Mouse (Mus musculus): ENCODE data around the gene Hdhd3. TPM values are rescaled to one million over a fixed set of nuclear protein-coding genes. Genes with fewer than 3 reads are reported as not detected.
A peak's percentile ranks its signal among the peaks of the same experiment; 100 is the strongest.
"Not testable (repeated sequence)": the region's sequence is repeated elsewhere in the genome, so short reads cannot be mapped to it uniquely, and the experiment has no call there.

Hdhd3 gene
- polyA plus RNA-seq, 1 experiment from 2014 or later, result 13.2 TPM

DNA sequence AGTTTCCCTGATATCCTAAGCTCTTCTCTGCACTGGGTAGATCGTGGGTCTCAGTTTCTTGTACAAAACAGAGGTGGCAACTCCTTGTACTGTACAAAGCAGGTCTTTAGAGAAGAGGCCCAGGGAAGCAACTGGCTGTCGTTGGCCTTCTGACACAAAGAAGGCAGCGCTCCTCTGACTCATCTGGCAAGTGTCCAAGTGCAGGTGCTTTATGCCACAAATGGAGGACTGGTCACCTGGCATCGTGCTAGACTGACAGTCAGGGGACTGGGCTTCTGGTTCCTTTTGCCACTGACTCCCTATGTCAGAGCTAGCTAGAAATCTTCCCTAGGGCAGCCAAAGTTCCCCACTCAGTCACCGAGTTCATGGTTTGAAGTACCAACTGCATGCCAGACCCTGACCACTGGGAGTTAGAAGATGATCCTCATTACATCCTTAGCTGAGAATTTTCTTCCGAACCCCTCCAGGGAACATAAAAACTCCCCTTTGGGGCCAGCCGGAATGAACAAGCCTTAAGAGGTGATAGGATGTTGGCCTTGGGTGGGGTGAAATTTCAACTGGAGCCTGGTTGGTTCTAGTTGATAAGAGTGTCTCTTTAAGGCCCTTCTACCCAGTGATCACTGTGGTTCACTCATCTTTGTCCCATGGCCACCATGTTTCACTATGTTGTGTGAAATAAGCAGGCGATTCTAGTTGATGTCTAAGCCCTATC is 17.7 kb downstream of the Hdhd3 start:
- Histone ChIP-seq H3K36me3 (replicated peaks) (no peaks in the 10 kb centered on the region), H3K4me1 (peaks cover 15% of the 10 kb centered on the region), H3K27ac (replicated peaks) (no peak overlapping the region), H3K27me3 (replicated peaks; ENCODE audit: low read depth, poor library complexity, severe bottlenecking) (peaks cover 20% of the 10 kb centered on the region), H3K9me3 (no peaks in the 10 kb centered on the region), H3K4me3 (no peak overlapping the region)
- 88% methylated on average over 8 of the region's 8 CpGs for WGBS
- DNase-seq (ENCODE audit: low spot score), result no peak

- H3K27me3 ChIP-seq (replicated peaks; ENCODE audit: low read depth, poor library complexity, severe bottlenecking), result peaks cover 27% of the 10 kb centered on the region
- H3K4me3 ChIP-seq, result no peak overlapping the region
- no peaks in the 10 kb centered on the region for H3K9me3 ChIP-seq
- H3K27ac ChIP-seq (replicated peaks), result no peak overlapping the region
- H3K4me1 ChIP-seq, result peaks cover 20% of the 10 kb centered on the region
- 86% methylated on average over 3 of the region's 3 CpGs for WGBS
- no peaks in the 10 kb centered on the region for H3K36me3 ChIP-seq (replicated peaks)
- DNase-seq (ENCODE audit: low spot score), result no peak
Observed at GRCm38 (mm10) chr4:62484928-62485327, 18.3 kb downstream of the Hdhd3 start.

DNA sequence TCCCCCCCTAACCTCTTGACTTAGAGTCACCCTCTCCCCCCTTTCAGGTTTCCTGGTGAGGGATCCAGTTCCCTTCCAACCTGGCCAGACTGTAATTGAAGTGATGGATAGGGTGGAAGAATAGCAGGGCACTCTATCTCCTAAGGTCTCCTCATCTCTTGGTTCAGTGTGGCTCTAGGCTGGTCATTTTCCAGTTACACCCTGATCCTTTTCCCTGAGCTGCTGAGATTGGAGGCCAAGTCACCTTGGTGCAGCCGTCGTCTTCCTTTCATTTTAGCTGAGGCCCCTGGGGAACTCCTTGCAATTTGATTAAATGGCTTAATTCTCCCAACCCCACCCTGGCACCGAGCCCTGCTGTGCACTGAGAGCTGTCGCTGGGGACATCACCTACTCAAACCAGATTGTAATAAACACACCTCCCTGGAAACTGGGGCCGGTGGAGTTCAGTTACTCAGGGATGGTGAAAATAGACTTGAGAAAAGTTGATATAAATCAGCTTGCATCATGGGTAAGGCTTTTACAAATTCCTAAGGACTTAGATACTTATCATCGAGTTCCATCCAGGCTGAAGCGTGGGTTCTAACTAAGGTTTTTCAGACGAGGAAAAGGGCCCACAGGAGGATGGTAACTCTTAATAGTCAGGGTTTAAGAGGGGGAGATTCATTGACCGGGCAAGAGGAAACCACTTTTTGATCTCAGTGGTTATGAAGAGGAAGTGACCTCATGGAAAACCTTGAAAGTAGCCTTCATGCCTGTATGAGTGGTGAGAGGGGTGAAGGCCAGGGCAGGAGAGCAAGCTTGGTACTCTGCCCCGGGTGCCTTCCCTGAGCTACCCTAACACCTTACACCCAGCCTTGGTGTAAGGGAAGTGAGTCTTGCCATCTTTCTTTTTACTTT is 22.3 kb downstream of the Hdhd3 start:
- 51% methylated on average over 10 of the region's 10 CpGs for WGBS
- peaks cover 58% of the 10 kb centered on the region for H3K27me3 ChIP-seq (replicated peaks; ENCODE audit: low read depth, poor library complexity, severe bottlenecking)
- DNase-seq (ENCODE audit: low spot score), result no peak

DNA sequence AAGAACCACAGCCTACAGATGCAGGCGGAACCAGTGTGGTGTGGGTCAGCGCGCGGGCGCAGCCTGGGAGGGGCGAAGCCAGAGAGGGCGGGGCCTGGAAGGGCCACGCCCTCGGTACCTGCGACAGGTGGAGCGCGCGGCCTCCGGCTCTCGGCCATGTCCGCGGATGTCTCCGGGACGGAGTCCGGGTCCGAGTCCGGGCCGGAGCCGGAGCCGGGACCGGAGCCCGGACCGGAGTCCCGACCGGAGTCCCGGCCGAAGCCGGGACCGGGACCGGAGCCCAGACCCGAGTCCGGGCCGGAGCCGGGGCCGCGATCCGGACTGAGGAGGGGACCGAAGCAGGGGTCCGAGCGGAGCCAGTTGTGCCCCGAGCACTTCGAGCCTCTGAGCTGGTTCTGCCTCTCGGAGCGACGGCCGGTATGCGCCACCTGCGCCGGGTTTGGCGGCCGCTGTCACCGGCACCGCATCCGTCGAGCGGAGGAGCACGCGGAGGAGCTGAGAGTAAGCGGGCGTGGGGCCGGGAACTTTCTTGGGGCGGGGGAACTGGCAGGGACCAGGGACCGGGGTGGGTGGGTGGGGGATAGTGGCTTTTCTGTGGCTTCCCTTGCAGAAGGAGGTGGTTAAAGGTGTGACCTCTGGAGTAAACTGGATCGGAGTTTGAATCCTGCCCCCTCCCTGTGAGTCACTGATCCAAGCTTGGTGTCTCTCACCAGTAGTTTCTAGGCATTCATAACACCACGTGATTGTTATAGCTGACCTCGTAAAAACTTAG is 23.1 kb downstream of the Hdhd3 start, which contains the start of gene Bspry:
TSS of gene Bspry (plus strand) at position 117 of the 772 bp plus-strand sequence.
- Histone ChIP-seq H3K36me3 (replicated peaks) (no peaks in the 10 kb centered on the region), H3K27ac (replicated peaks) (no peak within 1 kb of the TSS), H3K4me3 (peak within 1 kb of the TSS; percentile 61), H3K4me1 (peaks cover 9% of the 10 kb centered on the region), H3K9me3 (no peaks in the 10 kb centered on the region), H3K27me3 (replicated peaks; ENCODE audit: low read depth, poor library complexity, severe bottlenecking) (peaks cover 58% of the 10 kb centered on the region)
- peak; percentile 66 for DNase-seq (ENCODE audit: low spot score)
- 2% methylated on average over 71 of the region's 71 CpGs for WGBS

More for the DNA sequence above, 22.3 kb downstream of the Hdhd3 start:
- peaks cover 9% of the 10 kb centered on the region for H3K4me1 ChIP-seq
- no peak overlapping the region for H3K27ac ChIP-seq (replicated peaks)
- H3K36me3 ChIP-seq (replicated peaks), result no peaks in the 10 kb centered on the region
- H3K4me3 ChIP-seq, result no peak overlapping the region
- no peaks in the 10 kb centered on the region for H3K9me3 ChIP-seq

DNA sequence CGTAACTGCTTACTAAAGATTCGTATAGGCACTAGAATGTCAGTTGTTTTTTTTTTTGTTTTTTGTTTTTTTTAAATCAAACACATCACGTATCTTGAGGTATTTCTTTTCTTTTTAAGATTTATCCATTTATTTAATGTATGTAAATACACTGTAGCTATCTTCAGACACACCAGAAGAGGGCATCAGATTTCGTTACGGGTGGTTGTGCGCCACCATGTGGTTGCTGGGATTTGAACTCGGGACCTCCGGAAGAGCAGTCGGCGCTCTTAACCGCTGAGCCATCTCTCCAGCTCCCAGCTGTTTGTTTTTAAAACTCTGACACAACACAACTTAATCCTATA is 23.7 kb downstream of the Hdhd3 start:
- H3K4me1 ChIP-seq; H3K36me3 ChIP-seq (replicated peaks); H3K27ac ChIP-seq (replicated peaks); DNase-seq (ENCODE audit: low spot score); H3K9me3 ChIP-seq: not testable (repeated sequence)
- 12% methylated on average over 11 of the region's 11 CpGs for WGBS
- peak overlapping the region; percentile 61 for H3K4me3 ChIP-seq
- peaks cover 58% of the 10 kb centered on the region for H3K27me3 ChIP-seq (replicated peaks; ENCODE audit: low read depth, poor library complexity, severe bottlenecking)

DNA sequence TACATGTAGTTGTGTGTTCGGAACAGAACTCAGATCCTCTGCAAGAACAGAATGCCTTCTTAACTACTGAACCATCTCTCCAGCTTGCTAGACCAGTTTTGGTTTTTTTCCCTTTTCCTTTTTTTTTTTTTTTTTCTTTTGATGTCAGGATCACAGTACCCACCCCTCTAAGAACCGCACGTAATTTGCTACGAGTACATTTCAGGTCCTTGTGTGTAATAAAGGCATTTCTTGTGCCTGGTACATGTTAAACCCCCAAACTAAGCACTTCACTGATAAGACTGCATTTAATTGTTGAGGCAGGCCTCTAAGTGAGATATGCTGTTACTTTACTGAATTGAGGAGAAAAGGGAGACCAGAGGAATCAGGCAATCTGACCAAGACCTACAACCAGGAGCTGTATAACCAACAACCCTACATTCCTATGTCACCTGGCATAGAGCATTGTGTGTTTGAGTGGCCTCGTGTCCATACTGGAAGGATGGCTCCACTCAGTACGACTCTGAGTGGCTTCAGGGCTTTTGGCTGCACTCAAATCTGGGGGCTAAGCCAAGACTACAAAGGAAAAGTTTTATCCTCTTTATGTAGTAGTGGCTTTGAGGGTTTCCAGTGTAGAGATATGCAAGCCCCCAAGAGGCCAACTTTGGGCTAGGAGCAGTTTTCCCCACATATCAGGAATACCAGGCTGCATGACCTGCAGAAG is 25.6 kb downstream of the Hdhd3 start:
- 83% methylated on average over 6 of the region's 6 CpGs for WGBS
- Histone ChIP-seq H3K36me3 (replicated peaks) (no peaks in the 10 kb centered on the region), H3K27me3 (replicated peaks; ENCODE audit: low read depth, poor library complexity, severe bottlenecking) (peaks cover 58% of the 10 kb centered on the region), H3K9me3 (no peaks in the 10 kb centered on the region), H3K4me1 (peaks cover 9% of the 10 kb centered on the region), H3K27ac (replicated peaks) (no peak overlapping the region), H3K4me3 (no peak overlapping the region)
- no peak for DNase-seq (ENCODE audit: low spot score)

DNA sequence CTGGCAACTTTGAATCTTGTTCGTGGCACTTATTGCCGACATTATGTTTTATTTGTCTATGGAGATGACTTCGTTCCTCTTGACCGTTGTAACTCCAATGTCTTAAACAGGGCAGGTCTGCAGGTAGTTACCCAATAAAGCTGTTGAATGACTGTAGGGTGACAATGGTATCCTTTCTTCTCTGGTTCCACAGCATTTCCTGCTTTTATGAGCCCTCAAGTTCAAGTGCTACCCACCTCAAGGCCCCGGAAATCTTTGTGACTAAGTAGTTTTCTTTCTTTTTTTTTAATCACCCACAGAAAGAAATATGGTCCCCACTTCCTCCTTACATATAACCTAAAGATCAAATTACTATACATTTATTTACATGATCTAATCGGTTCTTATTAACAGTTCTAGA is 27.5 kb downstream of the Hdhd3 start:
- Histone ChIP-seq H3K27me3 (replicated peaks; ENCODE audit: low read depth, poor library complexity, severe bottlenecking) (peaks cover 40% of the 10 kb centered on the region), H3K4me1 (peaks cover 10% of the 10 kb centered on the region), H3K36me3 (replicated peaks) (no peaks in the 10 kb centered on the region), H3K27ac (replicated peaks) (no peak overlapping the region), H3K9me3 (no peaks in the 10 kb centered on the region), H3K4me3 (no peak overlapping the region)
- WGBS, result 93% methylated on average over 6 of the region's 6 CpGs
- DNase-seq (ENCODE audit: low spot score), result no peak

GRCm38 (mm10) chr4:62475131-62475530 is 28.1 kb downstream of the Hdhd3 start:
- Histone ChIP-seq H3K27ac (replicated peaks) (no peak overlapping the region), H3K4me1 (peaks cover 13% of the 10 kb centered on the region), H3K27me3 (replicated peaks; ENCODE audit: low read depth, poor library complexity, severe bottlenecking) (peaks cover 33% of the 10 kb centered on the region), H3K4me3 (no peak overlapping the region), H3K9me3 (no peaks in the 10 kb centered on the region), H3K36me3 (replicated peaks) (no peaks in the 10 kb centered on the region)
- no peak for DNase-seq (ENCODE audit: low spot score)
- 82% methylated on average over 2 of the region's 2 CpGs for WGBS

DNA sequence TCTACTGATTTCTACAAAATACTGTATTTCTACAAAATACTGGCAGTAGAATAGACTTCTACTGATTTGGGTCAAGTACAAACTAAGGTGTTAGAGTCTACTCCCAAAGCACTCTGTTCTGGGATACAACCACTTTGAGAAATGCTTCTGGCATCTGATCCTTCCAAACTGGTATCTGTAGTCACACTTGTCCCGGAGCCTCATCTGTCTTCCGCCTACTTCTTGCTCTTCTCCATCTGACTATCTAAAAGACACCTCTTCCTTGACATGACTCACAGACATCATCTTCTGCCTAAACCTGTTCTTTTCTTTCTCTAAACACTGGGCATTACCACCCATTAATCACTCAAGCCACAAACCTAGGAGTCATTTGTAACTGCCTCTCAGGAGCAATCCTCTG is 31.2 kb downstream of the Hdhd3 start:
- Histone ChIP-seq H3K27ac (replicated peaks) (no peak overlapping the region), H3K4me3 (no peak overlapping the region), H3K9me3 (no peaks in the 10 kb centered on the region), H3K4me1 (peaks cover 9% of the 10 kb centered on the region), H3K36me3 (replicated peaks) (no peaks in the 10 kb centered on the region; the same call in 1 of the 2 replicates), H3K27me3 (replicated peaks; ENCODE audit: low read depth, poor library complexity, severe bottlenecking) (peaks cover 8% of the 10 kb centered on the region; the same call in 1 of the 2 replicates)
- 97% methylated on average over 2 of the region's 2 CpGs for WGBS
- no peak for DNase-seq (ENCODE audit: low spot score)

DNA sequence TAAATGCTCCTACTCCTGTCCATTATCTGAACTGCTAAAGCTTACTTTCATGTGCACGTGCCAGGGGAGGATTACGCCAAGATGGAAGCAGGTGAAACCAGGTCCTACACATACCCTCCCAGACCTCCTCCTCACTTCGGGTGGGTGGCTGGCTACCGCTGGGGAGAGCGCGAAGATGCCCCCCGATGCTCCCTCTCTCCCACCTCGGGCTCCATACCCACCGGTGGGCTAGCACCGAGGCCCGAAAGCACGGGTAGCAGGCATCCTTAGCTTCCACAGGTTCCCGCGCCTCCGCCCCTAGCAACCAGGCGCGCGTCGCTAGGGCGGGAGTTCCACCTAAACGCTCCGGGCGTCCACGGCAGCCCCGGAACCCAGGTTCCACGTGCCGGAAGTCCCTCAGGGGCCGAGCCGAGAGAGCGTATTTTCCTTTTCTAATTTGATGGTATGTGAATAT is 32.6 kb downstream of the Hdhd3 start, which contains the start of gene Wdr31:
TSS of gene Wdr31 (minus strand) at position 299 of the 454 bp plus-strand sequence.
- under 1% methylated on average over 30 of the region's 30 CpGs for WGBS
- no peaks in the 10 kb centered on the region for H3K9me3 ChIP-seq

DNA sequence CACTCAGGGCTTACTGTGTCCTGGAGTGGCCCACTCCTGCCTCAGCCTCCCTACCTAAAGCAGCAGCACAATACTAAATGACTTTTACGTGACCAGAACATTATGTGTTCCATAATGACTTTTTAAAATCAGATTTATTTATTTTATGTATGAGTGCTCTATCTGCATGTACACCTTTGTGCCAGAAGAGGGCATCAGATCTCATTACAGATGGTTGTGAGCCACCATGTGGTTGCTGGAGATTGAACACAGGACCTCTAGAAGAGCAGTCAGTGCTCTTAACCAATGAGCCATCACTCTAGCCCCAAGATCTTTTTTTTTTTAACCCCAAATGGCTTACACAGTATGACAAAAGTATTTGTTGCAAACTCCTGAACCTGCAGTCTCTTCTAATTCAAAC is 35.1 kb downstream of the Hdhd3 start:
- H3K27me3 ChIP-seq (replicated peaks; ENCODE audit: low read depth, poor library complexity, severe bottlenecking), result no peaks in the 10 kb centered on the region; the same call in 1 of the 2 replicates
- DNase-seq (ENCODE audit: low spot score), result no peak
- no peaks in the 10 kb centered on the region for H3K9me3 ChIP-seq
- no peak overlapping the region for H3K4me3 ChIP-seq
- H3K4me1 ChIP-seq, result peaks cover 9% of the 10 kb centered on the region
- WGBS, result 92% methylated on average over 1 of the region's 1 CpGs
- no peaks in the 10 kb centered on the region; the same call in 1 of the 2 replicates for H3K36me3 ChIP-seq (replicated peaks)
- no peak overlapping the region for H3K27ac ChIP-seq (replicated peaks)

More for the DNA sequence above, 32.6 kb downstream of the Hdhd3 start, which contains the start of gene Wdr31:
- Histone ChIP-seq H3K36me3 (replicated peaks) (no peaks in the 10 kb centered on the region; the same call in 1 of the 2 replicates), H3K27ac (replicated peaks) (peak within 1 kb of the TSS; percentile 83), H3K4me1 (peaks cover 9% of the 10 kb centered on the region), H3K4me3 (peak within 1 kb of the TSS; percentile 77), H3K27me3 (replicated peaks; ENCODE audit: low read depth, poor library complexity, severe bottlenecking) (no peaks in the 10 kb centered on the region; the same call in 1 of the 2 replicates)
- DNase-seq (ENCODE audit: low spot score), result peak; percentile 89
